Mouse (Mus musculus): Measurements from ENCODE around the gene Cnpy1. TPM values are rescaled to one million over a fixed set of nuclear protein-coding genes. Genes with fewer than 3 reads are reported as not detected.

The Cnpy1 gene
- polyA plus RNA-seq (2016; fragmentation: Nextera tagmentation; extraction: Ambion mirVana): 50.6 and 69.9 TPM in 2 replicates

DNA sequence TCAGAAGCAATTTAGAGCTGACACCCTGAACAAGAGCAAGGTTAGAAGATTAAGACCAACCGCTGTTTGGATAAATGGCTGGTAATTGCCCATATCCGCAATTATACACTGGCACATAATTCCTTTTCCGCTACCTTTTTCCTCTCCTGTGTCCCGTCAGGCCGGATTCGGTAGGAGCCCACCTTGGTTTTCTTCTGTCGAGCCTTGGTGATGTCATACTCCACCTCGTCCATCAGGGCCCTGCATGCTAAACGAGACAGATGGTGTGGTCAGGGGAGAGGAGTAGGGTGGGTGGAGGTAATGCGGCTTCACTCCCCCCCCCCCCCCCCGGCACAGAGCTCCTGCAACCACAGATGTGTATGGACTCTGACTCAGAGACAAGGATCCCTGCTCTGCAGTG lies at the start of gene Cnpy1:
TSS of gene Cnpy1 (minus strand) at position 233 of the 400 bp plus-strand sequence.
- no peak within 1 kb of the TSS for H3K4me2 ChIP-seq (replicated peaks)
- no peak for ATAC-seq (ENCODE audit: low FRiP score)
- H3K27ac ChIP-seq: no peak within 1 kb of the TSS
- 68% methylated on average over 11 of the region's 11 CpGs for WGBS
- H3K9me3 ChIP-seq (replicated peaks): no peaks in the 10 kb centered on the region
- H3K4me1 ChIP-seq: no peaks in the 10 kb centered on the region
- no peaks in the 10 kb centered on the region for H3K27me3 ChIP-seq
- no peak within 1 kb of the TSS for H3K4me3 ChIP-seq
- no peaks in the 10 kb centered on the region for H3K36me3 ChIP-seq
- H3K9ac ChIP-seq: no peak within 1 kb of the TSS

DNA sequence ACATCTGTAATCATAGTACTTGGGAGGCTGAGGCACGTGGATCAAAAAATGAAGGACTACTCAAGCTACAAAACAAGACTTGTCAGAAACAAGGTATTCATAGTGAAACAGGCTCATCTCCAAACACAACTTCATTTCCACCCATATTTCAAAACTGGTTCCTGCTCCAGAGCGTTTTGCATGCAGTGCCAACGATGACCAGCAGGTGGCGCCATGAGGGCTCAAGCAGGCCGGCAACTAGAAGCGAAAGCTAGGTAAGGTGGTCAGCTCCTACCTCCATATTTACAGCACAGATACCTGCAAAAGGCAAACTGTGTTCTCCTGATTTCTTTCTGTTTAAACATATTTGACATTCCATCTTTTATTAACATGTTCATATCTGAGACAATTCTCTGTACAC lies 48.4 kb upstream of the Cnpy1 start:
- no peak overlapping the region for H3K27ac ChIP-seq
- H3K27me3 ChIP-seq: no peaks in the 10 kb centered on the region
- H3K4me3 ChIP-seq: no peak overlapping the region
- 7% methylated on average over 6 of the region's 6 CpGs for WGBS
- H3K9me3 ChIP-seq (replicated peaks): no peaks in the 10 kb centered on the region
- no peak for ATAC-seq (ENCODE audit: low FRiP score)
- H3K36me3 ChIP-seq: no peaks in the 10 kb centered on the region
- H3K4me2 ChIP-seq (replicated peaks): no peak overlapping the region
- H3K9ac ChIP-seq: no peak overlapping the region
- H3K4me1 ChIP-seq: no peaks in the 10 kb centered on the region

DNA sequence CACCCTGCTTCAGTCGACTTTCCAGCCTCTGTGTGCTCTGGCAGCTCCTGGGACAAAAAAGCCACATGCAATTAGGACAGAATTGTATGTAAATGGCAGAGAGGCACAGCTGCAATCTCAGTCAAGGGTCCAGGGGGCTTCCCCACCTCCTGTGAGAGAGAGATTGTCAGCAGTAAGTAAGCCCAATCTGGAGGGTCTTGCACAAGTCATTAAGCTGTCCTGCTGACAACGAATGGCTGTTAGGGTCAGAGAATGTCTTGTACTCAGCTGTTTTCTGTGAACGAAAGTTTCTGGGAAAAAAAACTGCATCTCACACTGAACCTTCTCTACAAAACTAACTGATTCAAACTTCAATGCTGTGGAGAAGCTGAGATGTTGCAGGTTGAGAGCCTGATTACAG lies 46.7 kb upstream of the Cnpy1 start:
- H3K27ac ChIP-seq: no peak overlapping the region
- H3K4me3 ChIP-seq: no peak overlapping the region
- no peaks in the 10 kb centered on the region for H3K4me1 ChIP-seq
- no peak overlapping the region for H3K4me2 ChIP-seq (replicated peaks)
- H3K9ac ChIP-seq: no peak overlapping the region
- no peaks in the 10 kb centered on the region for H3K9me3 ChIP-seq (replicated peaks)
- WGBS: 32% methylated on average over 3 of the region's 3 CpGs
- H3K27me3 ChIP-seq: no peaks in the 10 kb centered on the region
- H3K36me3 ChIP-seq: no peaks in the 10 kb centered on the region
- ATAC-seq (ENCODE audit: low FRiP score): no peak

DNA sequence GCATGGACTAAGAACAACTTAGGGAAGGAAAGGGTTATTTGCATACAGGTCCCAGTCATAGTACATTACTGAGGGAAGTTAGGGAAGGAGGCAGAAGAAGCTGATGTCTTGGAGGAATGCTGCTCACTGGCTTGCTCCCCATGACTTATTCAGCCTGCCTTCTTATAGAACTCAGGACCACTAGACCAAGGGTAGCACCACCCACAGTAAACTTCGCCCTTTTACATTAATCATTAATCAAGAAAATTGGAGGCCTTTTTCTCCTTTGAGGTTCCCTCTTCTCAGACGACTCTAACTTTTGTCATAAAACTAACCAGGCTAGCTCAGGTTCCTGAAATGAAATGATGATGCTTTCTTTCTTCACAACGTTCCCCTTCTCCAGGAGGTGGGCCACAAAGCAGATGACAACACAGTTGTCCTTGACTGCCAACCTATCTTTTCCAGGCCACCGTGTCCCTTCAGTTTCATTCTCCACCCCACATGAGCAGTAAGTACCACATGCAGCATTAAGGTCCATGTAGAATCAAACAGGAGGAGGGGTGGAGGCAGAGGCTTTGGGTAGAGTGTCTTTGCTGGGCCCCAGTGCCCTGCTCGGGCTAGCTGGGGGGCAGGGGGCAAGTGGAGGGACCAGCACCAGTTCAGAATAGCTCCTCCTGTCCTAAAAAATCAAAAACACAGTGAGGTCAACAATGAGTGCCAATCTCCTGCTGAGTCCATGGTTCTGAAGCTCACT lies 45.7 kb upstream of the Cnpy1 start:
- H3K9ac ChIP-seq: no peak overlapping the region
- H3K36me3 ChIP-seq: no peaks in the 10 kb centered on the region
- no peaks in the 10 kb centered on the region for H3K4me1 ChIP-seq
- ATAC-seq (ENCODE audit: low FRiP score): no peak
- no peaks in the 10 kb centered on the region for H3K27me3 ChIP-seq
- no peak overlapping the region for H3K4me2 ChIP-seq (replicated peaks)
- 83% methylated on average over 5 of the region's 5 CpGs for WGBS
- no peak overlapping the region for H3K4me3 ChIP-seq
- H3K9me3 ChIP-seq (replicated peaks): no peaks in the 10 kb centered on the region
- no peak overlapping the region for H3K27ac ChIP-seq

DNA sequence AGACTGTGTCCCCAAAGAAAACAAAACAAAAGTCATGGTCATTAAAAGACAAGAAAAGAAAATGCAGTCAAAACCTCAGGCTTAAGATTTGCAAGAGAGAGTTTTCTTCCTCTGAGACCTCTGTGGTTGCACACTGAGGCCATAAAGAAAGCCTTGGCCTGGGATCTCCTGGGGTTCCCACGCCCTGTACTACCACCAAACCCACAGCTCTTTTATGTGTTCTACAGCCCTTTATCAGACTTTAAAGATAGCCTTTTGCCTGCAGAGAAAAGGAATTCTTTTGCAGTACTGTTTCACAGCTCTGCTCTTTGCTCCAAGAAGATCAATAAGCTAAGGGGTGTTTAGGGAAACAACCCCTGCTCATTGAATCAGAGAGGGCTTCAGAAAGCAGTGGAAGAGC lies 45.0 kb upstream of the Cnpy1 start:
- H3K9me3 ChIP-seq (replicated peaks): no peaks in the 10 kb centered on the region
- no peak for ATAC-seq (ENCODE audit: low FRiP score)
- H3K4me3 ChIP-seq: no peak overlapping the region
- no peak overlapping the region for H3K9ac ChIP-seq
- H3K27me3 ChIP-seq: no peaks in the 10 kb centered on the region
- H3K36me3 ChIP-seq: no peaks in the 10 kb centered on the region
- H3K4me2 ChIP-seq (replicated peaks): no peak overlapping the region
- no peaks in the 10 kb centered on the region for H3K4me1 ChIP-seq
- WGBS: 58% methylated on average over 1 of the region's 1 CpGs
- no peak overlapping the region for H3K27ac ChIP-seq

DNA sequence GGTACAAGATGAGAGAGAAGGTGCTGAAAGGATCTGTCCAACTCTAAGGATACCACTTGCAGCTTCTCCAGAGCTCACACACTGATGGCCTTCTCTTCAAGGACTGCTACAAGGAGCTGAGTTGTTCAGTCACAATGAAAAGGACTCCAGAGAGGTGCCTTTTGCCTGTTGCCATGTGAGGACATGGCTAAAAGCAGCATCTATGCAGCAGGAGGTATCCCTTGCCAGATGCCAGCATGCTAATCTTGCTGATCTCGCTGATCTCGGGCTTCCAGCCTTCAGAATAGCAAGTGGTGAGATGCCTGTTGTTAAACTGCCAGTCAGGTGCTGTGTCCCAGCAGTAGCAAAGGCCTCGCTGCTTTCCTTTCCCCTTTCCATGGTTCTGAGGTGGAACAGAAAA lies 43.5 kb upstream of the Cnpy1 start:
- H3K36me3 ChIP-seq: no peaks in the 10 kb centered on the region
- ATAC-seq (ENCODE audit: low FRiP score): no peak
- 43% methylated on average over 3 of the region's 3 CpGs for WGBS
- H3K4me1 ChIP-seq: no peaks in the 10 kb centered on the region
- H3K27me3 ChIP-seq: no peaks in the 10 kb centered on the region
- H3K9ac ChIP-seq: no peak overlapping the region
- H3K4me2 ChIP-seq (replicated peaks): no peak overlapping the region
- no peak overlapping the region for H3K27ac ChIP-seq
- H3K4me3 ChIP-seq: no peak overlapping the region
- no peaks in the 10 kb centered on the region for H3K9me3 ChIP-seq (replicated peaks)

DNA sequence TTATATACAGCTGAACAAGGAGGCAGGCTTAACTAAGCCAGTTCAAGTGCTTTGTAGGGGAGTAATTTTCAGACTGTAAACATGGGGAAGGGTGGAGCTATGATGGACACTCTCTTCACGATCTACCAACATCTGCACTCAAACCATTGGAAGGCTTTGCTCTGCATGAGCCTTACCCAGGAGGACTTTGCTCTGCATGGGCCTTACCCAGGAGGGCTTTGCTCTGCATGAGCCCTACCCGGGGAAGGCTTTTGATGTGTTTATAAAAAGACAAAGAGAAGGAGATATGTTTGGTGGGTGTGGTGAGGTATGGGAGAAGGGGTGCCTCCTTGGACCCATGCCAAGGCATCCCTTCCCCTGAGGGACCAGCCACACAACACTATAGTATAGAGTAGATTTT lies 31.7 kb upstream of the Cnpy1 start:
- ATAC-seq (ENCODE audit: low FRiP score): no peak
- Histone ChIP-seq H3K4me3 (no peak overlapping the region), H3K4me2 (replicated peaks) (no peak overlapping the region)

DNA sequence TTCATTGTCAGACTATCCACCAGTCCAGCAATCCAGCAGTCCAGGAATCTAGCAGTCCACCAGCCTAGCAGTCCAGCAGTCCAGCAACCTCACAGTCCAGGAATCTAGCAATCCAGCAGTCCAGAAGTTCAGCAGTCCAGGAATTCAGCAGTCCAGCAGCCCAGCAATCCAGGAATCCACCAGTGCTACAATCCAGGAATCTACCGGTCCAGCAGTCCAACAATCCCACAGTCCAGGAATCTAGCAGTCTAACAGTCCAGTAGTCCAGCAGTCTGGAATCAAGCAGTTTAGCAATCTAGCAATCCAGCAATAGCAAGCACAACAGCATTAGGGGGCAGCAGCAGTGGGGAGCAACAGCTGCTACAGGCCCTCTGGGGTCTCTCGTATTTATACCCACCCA lies 27.2 kb upstream of the Cnpy1 start:
- H3K9ac ChIP-seq: no peak overlapping the region
- no peak overlapping the region for H3K4me3 ChIP-seq
- no peaks in the 10 kb centered on the region for H3K27me3 ChIP-seq
- no peak overlapping the region for H3K4me2 ChIP-seq (replicated peaks)
- H3K27ac ChIP-seq: no peak overlapping the region
- no peaks in the 10 kb centered on the region for H3K4me1 ChIP-seq
- no peaks in the 10 kb centered on the region for H3K36me3 ChIP-seq
- 75% methylated on average over 2 of the region's 2 CpGs for WGBS
- no peaks in the 10 kb centered on the region for H3K9me3 ChIP-seq (replicated peaks)
- ATAC-seq (ENCODE audit: low FRiP score): no peak

More for the DNA sequence above, 31.7 kb upstream of the Cnpy1 start:
- no peaks in the 10 kb centered on the region for H3K27me3 ChIP-seq
- H3K27ac ChIP-seq: no peak overlapping the region
- 46% methylated on average over 2 of the region's 2 CpGs for WGBS
- no peaks in the 10 kb centered on the region for H3K4me1 ChIP-seq
- no peaks in the 10 kb centered on the region for H3K9me3 ChIP-seq (replicated peaks)
- no peaks in the 10 kb centered on the region for H3K36me3 ChIP-seq
- H3K9ac ChIP-seq: no peak overlapping the region

DNA sequence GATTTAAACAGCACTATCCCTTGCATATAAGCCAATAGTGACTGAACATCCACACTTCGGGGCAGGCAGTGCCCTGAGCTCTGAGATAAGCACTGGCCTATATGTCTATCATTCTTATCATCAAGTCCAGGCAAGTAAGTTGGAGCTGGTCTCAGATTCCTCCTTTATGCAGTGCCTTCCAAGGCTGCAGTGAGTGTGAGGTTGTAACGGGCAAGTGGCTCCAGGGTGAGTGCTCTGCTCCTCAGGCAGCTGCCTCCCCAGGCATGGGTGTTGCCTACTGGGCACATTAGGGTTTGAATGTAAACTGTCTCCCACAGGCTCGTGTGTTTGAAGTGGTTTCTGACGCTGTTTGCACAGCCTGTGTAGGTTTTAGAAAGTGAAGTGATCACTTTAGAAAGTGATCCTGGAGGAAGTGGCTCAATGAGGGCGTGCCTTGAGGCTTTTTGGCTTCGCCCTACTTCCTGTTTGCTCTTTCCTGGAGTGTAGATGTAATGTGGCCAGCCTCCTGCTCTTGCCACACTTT lies 23.9 kb upstream of the Cnpy1 start:
- Histone ChIP-seq H3K4me1 (no peaks in the 10 kb centered on the region), H3K9ac (no peak overlapping the region), H3K36me3 (no peaks in the 10 kb centered on the region), H3K4me2 (replicated peaks) (no peak overlapping the region), H3K9me3 (replicated peaks) (no peaks in the 10 kb centered on the region), H3K27me3 (no peaks in the 10 kb centered on the region), H3K4me3 (no peak overlapping the region), H3K27ac (no peak overlapping the region)
- no peak for ATAC-seq (ENCODE audit: low FRiP score)
- WGBS: 64% methylated on average over 6 of the region's 6 CpGs

DNA sequence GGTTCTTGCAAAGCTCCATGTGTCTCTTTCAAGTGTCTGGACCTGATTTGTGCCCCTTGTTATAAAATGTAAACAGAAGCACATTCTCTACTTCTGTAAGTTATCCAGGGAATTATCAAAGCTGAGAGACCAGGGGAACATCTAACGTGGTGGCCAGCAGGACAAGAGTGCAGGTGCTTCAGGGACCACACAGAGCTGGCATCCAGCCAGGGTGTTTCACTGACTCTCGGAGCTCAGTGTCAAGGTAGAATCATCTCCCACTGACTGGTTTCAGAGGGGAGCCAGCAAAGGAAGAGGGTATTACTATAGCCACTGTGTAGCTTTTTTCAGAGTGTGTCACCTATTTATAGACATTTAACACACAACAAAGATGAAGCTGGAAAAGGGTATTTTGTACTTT lies 22.0 kb upstream of the Cnpy1 start:
- no peaks in the 10 kb centered on the region for H3K36me3 ChIP-seq
- H3K4me1 ChIP-seq: no peaks in the 10 kb centered on the region
- H3K27ac ChIP-seq: no peak overlapping the region
- 51% methylated on average over 2 of the region's 2 CpGs for WGBS
- no peak overlapping the region for H3K9ac ChIP-seq
- H3K9me3 ChIP-seq (replicated peaks): no peaks in the 10 kb centered on the region
- H3K27me3 ChIP-seq: no peaks in the 10 kb centered on the region
- no peak overlapping the region for H3K4me2 ChIP-seq (replicated peaks)
- no peak for ATAC-seq (ENCODE audit: low FRiP score)
- H3K4me3 ChIP-seq: no peak overlapping the region

DNA sequence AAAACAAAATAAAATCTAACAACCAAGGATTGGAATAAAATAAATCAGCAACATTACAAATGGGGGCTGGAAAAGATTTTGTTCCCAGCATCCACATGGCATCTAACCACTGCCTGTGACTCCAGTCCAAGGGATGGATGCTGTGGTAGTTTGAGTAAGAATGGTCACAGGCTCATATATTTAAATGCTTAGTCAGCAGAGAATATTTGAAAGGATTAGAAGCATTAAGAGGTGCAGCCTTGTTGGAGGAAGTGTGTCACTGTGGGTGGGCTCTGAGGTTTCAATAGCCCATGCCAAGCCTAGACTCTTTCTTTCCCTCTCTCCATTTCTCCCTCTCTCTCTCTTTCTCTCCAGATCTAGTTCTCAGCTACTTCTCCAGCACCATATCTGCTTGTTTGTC lies 20.0 kb upstream of the Cnpy1 start:
- Histone ChIP-seq H3K4me3 (no peak overlapping the region), H3K36me3 (no peaks in the 10 kb centered on the region), H3K4me1 (no peaks in the 10 kb centered on the region), H3K27ac (no peak overlapping the region), H3K9me3 (replicated peaks) (no peaks in the 10 kb centered on the region), H3K9ac (no peak overlapping the region), H3K4me2 (replicated peaks) (no peak overlapping the region), H3K27me3 (no peaks in the 10 kb centered on the region)
- ATAC-seq (ENCODE audit: low FRiP score): no peak

DNA sequence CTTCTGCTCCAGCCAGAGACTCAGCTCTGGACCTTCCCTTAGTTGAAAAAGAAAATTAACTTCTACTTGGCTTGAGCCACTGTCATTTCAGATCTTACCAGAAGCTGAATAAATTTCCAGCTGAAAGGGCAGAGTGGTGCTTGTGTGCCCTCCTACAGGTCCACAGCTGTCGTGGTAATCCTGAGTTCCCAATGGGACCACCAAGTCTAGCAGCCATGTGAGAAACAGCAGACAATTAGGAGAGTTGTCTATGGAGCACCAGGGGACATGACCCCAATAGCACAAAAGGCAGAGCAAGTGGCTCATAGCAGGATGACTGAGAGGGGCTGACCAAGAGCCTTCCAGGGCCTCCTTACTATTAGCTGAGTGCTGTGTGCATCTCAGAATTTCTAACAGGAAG lies 18.2 kb upstream of the Cnpy1 start:
- Histone ChIP-seq H3K4me3 (no peak overlapping the region), H3K27me3 (no peaks in the 10 kb centered on the region), H3K4me1 (no peaks in the 10 kb centered on the region), H3K36me3 (no peaks in the 10 kb centered on the region), H3K4me2 (replicated peaks) (no peak overlapping the region), H3K9me3 (replicated peaks) (no peaks in the 10 kb centered on the region), H3K27ac (no peak overlapping the region), H3K9ac (no peak overlapping the region)
- no peak for ATAC-seq (ENCODE audit: low FRiP score)
- 26% methylated on average over 1 of the region's 1 CpGs for WGBS

DNA sequence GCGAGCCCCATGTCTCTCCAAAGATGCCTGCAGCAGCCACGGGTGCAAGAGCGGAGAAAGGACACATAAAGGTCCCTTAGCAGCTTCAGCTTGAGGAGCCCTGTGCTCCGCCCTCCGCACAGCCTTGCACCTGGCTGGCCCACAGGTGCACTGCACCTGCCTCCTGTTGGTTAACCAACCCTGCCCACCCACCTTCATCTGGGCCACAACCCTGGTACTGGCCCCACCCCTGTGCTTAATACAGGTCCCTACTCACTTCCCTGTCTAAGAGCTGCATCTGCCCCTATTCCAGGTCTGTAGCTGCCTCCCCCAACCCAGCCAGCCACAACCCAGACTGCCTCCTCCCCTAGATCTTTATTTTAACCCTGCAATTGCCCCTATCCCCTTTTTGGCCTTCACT lies 16.5 kb upstream of the Cnpy1 start:
- no peak overlapping the region for H3K9ac ChIP-seq
- no peaks in the 10 kb centered on the region for H3K9me3 ChIP-seq (replicated peaks)
- H3K27me3 ChIP-seq: no peaks in the 10 kb centered on the region
- no peaks in the 10 kb centered on the region for H3K4me1 ChIP-seq
- no peak overlapping the region for H3K4me2 ChIP-seq (replicated peaks)
- no peak for ATAC-seq (ENCODE audit: low FRiP score)
- no peak overlapping the region for H3K27ac ChIP-seq
- no peaks in the 10 kb centered on the region for H3K36me3 ChIP-seq
- WGBS: 78% methylated on average over 5 of the region's 5 CpGs
- no peak overlapping the region for H3K4me3 ChIP-seq

Data from hindbrain, embryonic 12.5 days (tissue).